Mouse (Mus musculus) ovary, postnatal 10 days (tissue): Measurements from ENCODE around the gene Wsb2.
"Not testable (repeated sequence)": the region's sequence is repeated elsewhere in the genome, so short reads cannot be mapped to it uniquely, and the experiment has no call there.

Experiments used
- DNase-seq: peaks from one replicate; pipeline ENCODE4 v3.0.0; 2022; ENCODE audit warnings: low spot score

Wsb2 gene

DNA sequence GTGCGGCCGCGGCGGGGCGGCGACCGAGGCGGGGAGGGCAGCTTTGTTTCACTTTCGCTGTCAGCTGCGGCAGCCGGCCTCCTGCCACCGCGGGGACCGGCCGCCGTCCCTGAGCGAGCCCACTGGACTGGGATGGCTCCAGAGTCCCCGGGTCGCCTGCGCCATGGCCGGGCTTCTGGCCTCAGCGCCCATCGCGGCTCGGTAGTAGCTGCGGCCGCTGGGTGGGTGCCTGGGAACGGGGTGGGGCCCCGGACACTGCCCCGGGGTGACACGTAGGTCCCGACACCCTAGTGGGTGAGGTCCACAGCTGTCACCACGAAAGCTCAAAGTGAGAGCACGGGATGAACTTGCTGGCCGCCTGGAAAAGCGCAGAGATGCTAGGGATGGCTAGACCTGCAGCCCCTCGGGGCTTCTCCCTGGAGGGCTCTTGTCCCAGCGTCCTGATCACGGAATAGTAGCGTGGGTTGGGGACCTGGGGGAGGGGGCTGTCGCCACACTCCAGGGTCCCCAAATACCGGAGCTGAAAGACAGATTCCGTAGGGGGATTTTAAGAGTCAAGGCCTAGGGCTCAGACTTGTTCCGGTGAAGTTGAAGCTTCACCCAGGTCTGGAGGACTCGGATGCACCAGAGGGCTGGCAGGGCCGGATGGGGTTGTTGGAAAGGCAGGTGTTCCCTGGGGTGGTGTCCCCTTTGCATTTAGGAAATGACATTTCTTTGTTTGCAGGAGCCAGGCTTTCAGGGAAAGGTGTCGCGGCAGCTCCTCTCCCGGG is 559 bp downstream of the Wsb2 start:
- peak; percentile 35 for DNase-seq

GRCm38 (mm10) chr5:117358248-117358630 is 1.1 kb downstream of the Wsb2 start:
- DNase-seq, result no peak

GRCm38 (mm10) chr5:117358725-117359124 is 1.6 kb downstream of the Wsb2 start:
- DNase-seq, result peak; percentile 49

DNA sequence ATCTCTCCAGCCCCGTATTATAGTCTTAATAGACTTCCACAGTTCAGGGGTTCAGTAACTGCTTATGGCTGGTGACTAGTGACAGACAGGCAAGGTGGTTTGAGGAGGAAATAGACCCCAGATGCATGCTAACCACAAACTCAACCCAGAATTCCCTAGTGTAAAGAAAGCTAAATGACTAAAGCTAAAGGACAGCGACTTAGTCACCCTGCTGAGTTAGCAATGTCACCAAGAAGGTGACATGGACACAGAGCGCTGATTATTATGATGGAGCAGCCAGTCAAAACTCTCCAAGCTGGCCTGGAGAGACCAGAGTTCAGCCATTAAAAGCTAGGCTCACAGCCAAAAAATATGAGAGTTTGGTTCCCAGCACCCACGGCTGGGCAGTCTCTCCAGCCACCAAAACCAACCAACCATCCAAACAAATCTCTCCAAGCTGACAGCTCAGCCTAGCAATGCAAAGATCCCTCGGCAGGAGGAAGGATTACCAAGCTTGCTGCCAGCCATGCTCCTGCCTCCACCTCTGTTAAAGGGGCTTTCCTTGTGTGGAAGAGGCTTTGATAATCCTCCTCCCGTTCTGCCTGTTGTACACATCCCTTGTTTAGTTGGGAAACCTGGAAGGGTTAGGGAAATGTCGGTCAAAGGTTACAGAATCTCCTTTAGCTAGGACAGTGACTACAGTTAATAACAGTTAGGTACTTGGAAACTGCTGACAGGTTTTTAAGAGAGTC is 2.6 kb downstream of the Wsb2 start:
- no peak for DNase-seq

DNA sequence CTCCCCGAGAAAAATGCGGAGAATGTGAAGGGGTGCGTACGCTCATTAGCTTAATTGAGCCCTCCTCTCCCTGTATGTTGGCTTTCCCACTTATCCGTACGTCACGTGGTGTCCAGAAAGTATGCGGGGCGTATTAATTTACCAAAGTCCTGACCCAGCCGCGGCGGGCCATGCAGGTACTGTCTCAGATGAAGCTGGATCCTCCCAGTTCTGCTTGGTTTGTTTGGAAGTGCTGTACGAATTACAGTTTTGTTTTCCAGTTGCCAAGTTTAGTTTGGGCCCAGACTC is 3.1 kb downstream of the Wsb2 start:
- DNase-seq, result no peak

DNA sequence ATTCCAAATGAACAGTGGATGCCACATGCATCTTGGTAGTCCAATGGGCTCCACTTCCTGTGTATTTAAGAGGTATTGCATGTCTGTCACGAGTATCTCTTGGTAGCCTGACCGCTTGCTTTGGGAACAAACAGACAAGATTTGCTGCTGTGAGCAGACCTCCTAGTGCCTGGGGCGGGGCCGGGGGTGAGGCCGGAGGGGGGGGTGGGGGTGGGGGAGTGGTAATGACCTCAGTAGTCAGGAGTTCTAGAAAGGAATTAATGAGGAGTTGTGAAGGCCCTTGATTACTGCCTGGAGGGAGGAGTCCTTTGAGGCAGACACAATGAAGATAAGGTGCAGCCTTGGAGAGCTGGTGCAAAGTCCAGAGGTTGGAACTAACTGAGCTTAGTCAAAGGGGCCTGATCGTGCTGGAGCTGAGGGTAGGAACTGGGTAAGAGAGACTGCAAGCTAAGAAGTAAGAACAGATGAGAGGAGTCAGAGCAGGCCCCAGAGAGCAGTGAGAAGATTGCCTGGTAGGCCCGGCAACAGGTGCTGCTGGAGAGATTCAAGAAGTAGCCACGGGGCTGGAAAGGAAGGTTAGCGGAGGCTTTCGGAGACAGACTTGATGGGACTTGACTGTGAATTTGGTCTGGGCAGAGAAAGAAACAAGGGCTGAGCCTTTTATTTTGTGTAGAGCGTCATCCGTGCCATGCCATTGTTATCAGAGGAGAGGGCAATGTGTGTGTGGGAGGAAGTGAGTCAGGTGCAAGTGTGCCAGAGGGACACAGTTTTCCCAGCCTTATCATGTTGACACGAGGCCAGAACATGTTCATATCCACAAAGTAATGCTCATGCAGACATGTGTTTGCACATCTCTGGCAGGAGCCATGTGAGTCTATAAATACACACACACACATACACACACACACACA is 3.8 kb downstream of the Wsb2 start:
- DNase-seq, result no peak

- DNase-seq, result no peak
These were observed 4.5 kb downstream of the Wsb2 start for GRCm38 (mm10) chr5:117361590-117361989.

- DNase-seq, result no peak
These were observed 6.1 kb downstream of the Wsb2 start for GRCm38 (mm10) chr5:117363066-117363782.

- no peak for DNase-seq
These were observed 7.7 kb downstream of the Wsb2 start for GRCm38 (mm10) chr5:117364821-117365220.

DNA sequence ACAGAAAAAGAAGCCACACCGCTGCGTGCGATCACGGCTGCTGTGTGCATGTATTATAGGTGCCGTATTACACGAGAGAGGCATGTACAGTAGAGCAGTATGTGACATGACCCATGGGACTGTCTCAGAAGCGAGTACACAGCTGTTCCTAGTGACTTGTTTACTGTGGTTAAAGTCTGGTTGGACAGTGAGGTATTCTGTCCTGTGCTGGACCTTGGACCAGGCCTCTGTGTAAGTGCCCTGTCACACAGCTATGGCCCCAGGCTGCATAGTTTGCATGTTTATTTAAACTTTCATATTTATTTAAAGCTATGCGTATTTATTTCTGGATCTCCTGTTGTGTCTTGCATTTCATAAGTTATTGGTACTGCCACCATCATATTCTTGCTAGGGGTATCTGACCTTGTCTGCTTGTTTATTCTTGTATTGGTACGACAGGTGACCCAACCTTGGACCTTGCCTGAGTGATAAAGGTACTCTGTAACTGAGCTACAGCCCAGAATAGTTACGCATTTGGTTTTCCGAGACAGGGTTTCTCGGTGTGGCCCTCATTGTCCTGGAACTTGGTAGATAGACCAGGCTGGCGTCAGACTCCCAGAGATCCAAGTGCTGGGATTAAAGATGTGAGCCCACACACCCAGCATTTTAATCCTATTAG is 8.9 kb downstream of the Wsb2 start:
- DNase-seq, result no peak

GRCm38 (mm10) chr5:117367206-117367605 is 10.1 kb downstream of the Wsb2 start:
- DNase-seq, result no peak

DNA sequence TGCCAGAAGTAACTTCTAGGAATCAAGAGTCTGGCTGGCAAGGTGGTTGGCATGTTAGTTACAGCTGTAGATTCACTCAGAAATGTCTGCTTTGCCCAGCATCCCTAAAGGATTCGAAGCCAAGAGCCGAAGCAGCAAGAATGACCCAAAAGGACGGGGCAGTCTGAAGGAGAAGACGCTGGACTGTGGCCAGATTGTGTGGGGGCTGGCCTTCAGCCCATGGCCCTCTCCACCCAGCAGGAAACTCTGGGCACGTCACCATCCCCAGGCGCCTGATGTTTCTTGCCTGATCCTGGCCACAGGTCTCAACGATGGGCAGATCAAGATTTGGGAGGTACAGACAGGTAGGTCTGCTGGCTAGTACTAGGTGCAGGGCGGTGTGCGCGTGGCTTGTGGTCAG is 13.5 kb downstream of the Wsb2 start:
- DNase-seq, result no peak

- no peak for DNase-seq
These were observed 16.3 kb downstream of the Wsb2 start for GRCm38 (mm10) chr5:117373418-117373817.

GRCm38 (mm10) chr5:117374372-117375049 is 17.4 kb downstream of the Wsb2 start:
- no peak for DNase-seq

DNA sequence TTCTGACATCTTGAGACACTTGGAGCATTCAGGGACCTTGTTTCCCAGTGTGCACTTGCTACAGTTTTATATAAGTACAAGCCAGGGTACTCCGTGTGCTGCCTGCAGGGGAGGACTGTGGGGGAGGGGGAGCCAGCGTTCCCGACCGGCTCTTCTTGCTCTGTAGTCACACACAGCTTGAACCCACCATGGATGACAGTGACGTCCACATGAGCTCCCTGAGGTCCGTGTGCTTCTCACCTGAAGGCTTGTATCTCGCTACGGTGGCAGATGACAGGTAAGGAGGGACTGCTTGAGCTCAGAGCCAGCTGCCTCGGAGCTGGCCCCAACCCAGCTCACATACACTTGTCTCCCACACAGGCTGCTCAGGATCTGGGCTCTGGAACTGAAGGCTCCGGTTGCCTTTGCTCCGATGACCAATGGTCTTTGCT is 19.2 kb downstream of the Wsb2 start:
- no peak for DNase-seq

DNA sequence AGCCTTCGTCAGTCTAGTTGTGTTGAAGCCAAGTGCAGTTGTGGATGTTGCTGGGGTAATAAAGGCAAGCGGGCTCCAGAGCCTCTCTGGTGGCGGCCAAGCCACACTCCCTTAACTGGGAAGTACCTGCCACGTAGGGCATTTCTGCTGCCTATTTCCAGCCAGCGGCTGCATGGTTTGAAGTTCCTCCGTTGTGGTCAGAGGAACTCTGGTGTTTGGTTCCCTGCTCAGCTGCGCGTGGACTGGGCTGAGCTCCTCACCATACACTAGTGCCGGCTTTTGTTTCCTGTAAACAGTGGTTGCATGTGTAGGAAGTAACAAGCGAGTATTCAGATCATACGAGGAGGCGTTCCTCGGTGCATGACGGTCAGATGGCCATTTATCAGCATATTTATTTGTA is 20.6 kb downstream of the Wsb2 start:
- not testable (repeated sequence) for DNase-seq

DNA sequence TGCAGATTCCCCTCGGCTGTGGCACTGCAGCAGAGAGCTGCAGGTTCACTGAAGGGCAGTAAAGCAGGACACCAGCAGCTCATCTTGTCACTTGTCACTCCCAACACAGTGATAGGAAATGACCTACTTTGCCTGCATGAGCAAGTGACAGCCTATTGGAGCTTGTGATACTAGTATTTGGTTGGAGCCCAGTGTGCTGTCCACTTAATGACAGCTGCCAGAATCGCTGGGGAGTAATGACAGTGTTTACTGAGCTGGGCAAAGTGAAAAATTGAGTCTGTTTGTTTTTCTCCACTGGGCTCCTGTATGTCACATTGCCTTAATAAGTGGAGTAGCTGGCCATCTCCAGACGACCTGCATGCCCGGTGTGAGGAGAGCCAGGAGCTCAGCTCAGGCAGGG is 23.1 kb downstream of the Wsb2 start:
- no peak for DNase-seq

GRCm38 (mm10) chr5:117381785-117382184 is 24.7 kb downstream of the Wsb2 start:
- DNase-seq, result no peak

- no peak for DNase-seq
These were observed 26.1 kb downstream of the Wsb2 start for GRCm38 (mm10) chr5:117383198-117383597.

GRCm38 (mm10) chr5:117388296-117388751 is 31.2 kb downstream of the Wsb2 start:
- DNase-seq, result no peak

DNA sequence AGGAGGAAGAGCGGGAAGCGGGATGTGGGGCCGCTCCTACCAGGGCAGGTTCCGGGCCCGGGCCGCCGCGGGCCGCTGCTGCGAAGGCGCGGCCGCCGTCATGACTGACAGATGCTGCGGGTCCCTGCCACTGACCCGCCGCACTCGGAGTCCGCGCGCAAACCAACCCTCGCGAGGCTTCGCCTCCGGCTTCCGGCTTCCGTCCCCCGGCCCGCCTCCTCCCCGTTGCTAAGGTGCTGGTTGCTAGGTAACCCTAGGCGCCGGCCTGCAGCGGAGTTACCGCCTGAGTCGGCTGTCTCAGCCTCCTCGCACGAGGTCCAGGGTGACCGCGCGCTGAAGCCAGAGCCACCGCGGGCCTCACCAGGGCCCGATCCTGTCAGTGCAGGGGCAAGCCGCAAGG is 31.8 kb downstream of the Wsb2 start, which contains the start of gene Rfc5:
Gene Rfc5 (minus strand): TSS at position 171 of the 400 bp plus-strand sequence.
- peak; percentile 88 for DNase-seq
